Mouse (Mus musculus): ENCODE results near the gene Sorbs1. TPM values are rescaled to one million over a fixed set of nuclear protein-coding genes. Genes with fewer than 3 reads are reported as not detected.

The Sorbs1 gene
- polyA plus RNA-seq (2012; rRNA removed): 28.8 and 30.8 TPM in 2 replicates

DNA sequence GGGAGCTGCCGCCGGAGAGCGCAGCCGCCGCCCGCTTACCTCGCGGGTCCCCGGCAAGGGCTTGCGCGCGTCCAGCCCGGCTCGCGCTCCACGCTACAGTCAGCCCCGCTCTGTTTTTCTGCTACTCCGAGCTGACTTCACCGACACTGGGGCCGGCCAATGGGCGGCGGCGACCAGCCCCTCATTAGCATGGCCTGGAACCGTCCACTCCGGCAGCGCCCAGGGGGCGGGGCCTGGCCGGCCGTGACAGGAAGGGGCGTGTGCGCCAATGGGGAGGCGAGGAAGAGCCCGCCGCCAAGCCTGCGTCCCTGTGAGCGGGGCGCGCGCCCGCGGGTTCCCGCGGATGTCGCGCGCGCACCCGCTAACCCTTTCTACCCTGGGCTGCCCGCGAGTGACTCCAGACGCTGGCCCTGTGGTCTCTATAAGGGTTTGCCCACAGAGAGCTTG lies at the start of gene Sorbs1:
Gene Sorbs1 (minus strand): TSS at position 148 of the 447 bp plus-strand sequence.

DNA sequence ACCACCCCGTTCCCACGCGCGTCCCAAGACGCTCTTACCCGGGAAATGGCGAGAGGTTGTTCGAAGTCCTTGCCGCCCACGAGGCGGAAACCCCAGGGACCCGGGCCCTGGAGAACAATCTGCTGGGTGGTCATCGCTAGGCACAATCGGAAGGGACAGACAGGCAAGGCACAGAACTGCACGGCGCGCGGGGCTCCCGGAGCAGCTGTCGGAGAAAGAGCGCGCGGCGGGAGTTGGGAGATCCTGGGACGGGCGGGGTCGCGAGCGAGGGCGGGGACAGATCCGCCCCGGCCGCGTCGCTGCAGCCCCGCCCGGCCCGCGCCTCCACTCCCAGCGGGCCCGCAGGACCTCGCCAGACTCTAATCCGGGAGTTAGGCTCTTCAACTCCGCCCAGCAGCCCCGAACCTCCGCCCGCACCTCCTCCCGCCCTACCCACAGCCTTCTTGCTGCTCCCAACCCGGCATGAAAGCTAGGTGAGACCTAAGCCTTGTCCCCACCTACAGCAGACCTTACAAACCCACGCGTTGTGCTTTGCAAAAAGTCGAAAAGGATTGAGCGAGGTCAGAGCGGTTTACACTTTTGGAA lies 242.2 kb downstream of the Sorbs1 start, which contains the start of gene Pdlim1:
Gene Pdlim1 (minus strand): TSS at position 535 of the 585 bp plus-strand sequence.

Other genes with a start within 250 kb of the Sorbs1 start
- gene Pdlim1, start 241.9 kb downstream of the Sorbs1 start, polyA plus RNA-seq (2012; rRNA removed): 325 and 387 TPM in 2 replicates
- 27.8 and 29.5 TPM in 2 replicates for gene Aldh18a1, start 74.7 kb upstream of the Sorbs1 start, polyA plus RNA-seq (2012; rRNA removed)
- gene Tctn3, start 98.5 kb upstream of the Sorbs1 start, polyA plus RNA-seq (2012; rRNA removed): 5.6 and 7.9 TPM in 2 replicates
- 7.2 and 8.5 TPM in 2 replicates for gene Entpd1, start 98.6 kb upstream of the Sorbs1 start, polyA plus RNA-seq (2012; rRNA removed)
- gene Cc2d2b, start 235.0 kb upstream of the Sorbs1 start, polyA plus RNA-seq (2012; rRNA removed): not detected in 2 replicates